Mouse (Mus musculus): ENCODE data around the gene Ahcyl2.

- TF ChIP-seq CTCF (IDR thresholded peaks at IDR 0.05; ENCODE audit: low read depth) (no peak), EP300 (optimal IDR thresholded peaks at IDR 0.05) (no peak)
These were observed 99.3 kb downstream of the Ahcyl2 start for GRCm38 (mm10) chr6:29866935-29867724.

Measured in stomach, postnatal 0 days (tissue).